Mouse (Mus musculus): ENCODE measurements around the gene Olfr765.
"Not testable (repeated sequence)": the region's sequence is repeated elsewhere in the genome, so short reads cannot be mapped to it uniquely, and the experiment has no call there.

Olfr765 gene

GRCm38 (mm10) chr10:129049898-129050297, at the start of gene Olfr765:
Olfr765 (minus strand) TSS chr10:129049998.
- not testable (repeated sequence) for DNase-seq (ENCODE audit: low spot score)

GRCm38 (mm10) chr10:129099275-129099674, 49.5 kb upstream of the Olfr765 start, which contains the start of gene Olfr768:
Olfr768 (minus strand) TSS chr10:129099375.
- DNase-seq (ENCODE audit: low spot score), result no peak

- not testable (repeated sequence) for DNase-seq (ENCODE audit: low spot score)
Observed at GRCm38 (mm10) chr10:129082810-129083209, 33.0 kb upstream of the Olfr765 start, which contains the start of gene Olfr767. Olfr767 (minus strand) TSS chr10:129082910.

- no peak for DNase-seq (ENCODE audit: low spot score)
Observed at GRCm38 (mm10) chr10:129068877-129069276, 19.1 kb upstream of the Olfr765 start, which contains the start of gene Olfr766-ps1. Olfr766-ps1 (minus strand) TSS chr10:129068977.

- DNase-seq (ENCODE audit: low spot score), result no peak
Observed at GRCm38 (mm10) chr10:129039796-129040195, 10.0 kb downstream of the Olfr765 start, which contains the start of gene Olfr764-ps1. Olfr764-ps1 (minus strand) TSS chr10:129039896.

- DNase-seq (ENCODE audit: low spot score), result no peak
Observed at GRCm38 (mm10) chr10:129028343-129028742, 21.5 kb downstream of the Olfr765 start.

GRCm38 (mm10) chr10:129026018-129026662, 23.7 kb downstream of the Olfr765 start:
- DNase-seq (ENCODE audit: low spot score), result peak; percentile 42

GRCm38 (mm10) chr10:129023319-129023718, 26.5 kb downstream of the Olfr765 start:
- DNase-seq (ENCODE audit: low spot score), result no peak

GRCm38 (mm10) chr10:129014477-129014876, 35.3 kb downstream of the Olfr765 start:
- no peak for DNase-seq (ENCODE audit: low spot score)

GRCm38 (mm10) chr10:129011511-129011910, 38.3 kb downstream of the Olfr765 start:
- DNase-seq (ENCODE audit: low spot score), result not testable (repeated sequence)

- DNase-seq (ENCODE audit: low spot score), result no peak
Observed at GRCm38 (mm10) chr10:129010288-129010841, 39.4 kb downstream of the Olfr765 start, which contains the start of gene Olfr763. Olfr763 (plus strand) TSS chr10:129010791.

GRCm38 (mm10) chr10:129004032-129004920, 45.5 kb downstream of the Olfr765 start:
- no peak for DNase-seq (ENCODE audit: low spot score)

GRCm38 (mm10) chr10:128996523-128997040, 53.2 kb downstream of the Olfr765 start:
- no peak for DNase-seq (ENCODE audit: low spot score)

- no peak for DNase-seq (ENCODE audit: low spot score)
Observed at GRCm38 (mm10) chr10:128995796-128996195, 54.0 kb downstream of the Olfr765 start.

Measured in c-Kit-positive CD71-positive TER-119-positive erythroid progenitor cells, embryonic 14.5 days (primary cell).